Mouse (Mus musculus) forebrain, embryonic 16.5 days (tissue): Measurements from ENCODE around the gene Itgb2. TPM values are rescaled to one million over a fixed set of nuclear protein-coding genes. Genes with fewer than 3 reads are reported as not detected.

Experiments
- ATAC-seq: fragments of 200-750 bp; cut with Nextera tagmentation; 2 replicates; pipeline ENCODE4 v1.8.0; 2017; ENCODE audit warnings: mild to moderate bottlenecking, moderate library complexity
- H3K27ac ChIP-seq: fragments of 300-500 bp; sonication (generic); 2 replicates; pipeline ENCODE4 v1.5.1; 2014; ENCODE audit warnings: low read length, control low read depth
- H3K27me3 ChIP-seq: fragments of 300-500 bp; sonication (generic); replicated peaks from 2 replicates; pipeline ENCODE4 v1.6.1; 2014; ENCODE audit warnings: low read length; ENCODE audit not compliant: control insufficient read depth, insufficient read depth
- H3K36me3 ChIP-seq: fragments of 300-500 bp; sonication (generic); 2 replicates; pipeline ENCODE4 v1.6.1; 2014; ENCODE audit not compliant: control insufficient read depth, insufficient read depth
- H3K4me1 ChIP-seq: fragments of 300-500 bp; sonication (generic); replicated peaks from 2 replicates; pipeline ENCODE4 v1.6.1; 2014; ENCODE audit warnings: low read length; ENCODE audit not compliant: control insufficient read depth, insufficient read depth
- H3K4me2 ChIP-seq: fragments of 300-500 bp; sonication (generic); 2 replicates; pipeline ENCODE4 v1.6.1; 2014; ENCODE audit warnings: mild to moderate bottlenecking, low read length, control low read depth
- H3K4me3 ChIP-seq: fragments of 300-500 bp; sonication (generic); replicated peaks from 2 replicates; pipeline ENCODE4 v1.5.1; 2014; ENCODE audit warnings: mild to moderate bottlenecking, low read length, control low read depth
- H3K9ac ChIP-seq: fragments of 300-500 bp; sonication (generic); replicated peaks from 2 replicates; pipeline ENCODE4 v1.6.1; 2014; ENCODE audit warnings: low read depth, low read length, control low read depth
- H3K9me3 ChIP-seq: fragments of 300-500 bp; sonication (generic); 2 replicates; pipeline ENCODE4 v1.6.1; 2016; ENCODE audit warnings: low read length; ENCODE audit not compliant: control insufficient read depth
- WGBS: fragments of 180-500 bp; shearing (Covaris S2); extraction: QIAGEN DNeasy Blood & Tissue Kit; methylation state at CpG from one replicate; pipeline ENCODE4 v1.1.7; 2014; 5-methylcytosine and 5-hydroxymethylcytosine counted together
- polyA plus RNA-seq: library from polyadenylated mRNA; unstranded; fragments of >200 nt; fragmentation: Nextera tagmentation; extraction: Ambion mirVana; gene quantifications from 2 replicates; pipeline ENCODE4 v1.2.1, GENCODE M21; 2015

Itgb2 gene
- polyA plus RNA-seq, 1 experiment from 2014 or later, result 0.85 TPM

GRCm38 (mm10) chr10:77522746-77523145 is 7.3 kb upstream of the Itgb2 start:
- ATAC-seq, result no peak

GRCm38 (mm10) chr10:77523321-77523720 is 6.7 kb upstream of the Itgb2 start:
- Histone ChIP-seq H3K4me3 (no peak overlapping the region), H3K4me1 (peaks cover 3% of the 10 kb centered on the region), H3K9ac (no peak overlapping the region), H3K27ac (no peak overlapping the region), H3K27me3 (no peaks in the 10 kb centered on the region), H3K4me2 (no peak overlapping the region), H3K36me3 (no peaks in the 10 kb centered on the region), H3K9me3 (no peaks in the 10 kb centered on the region)
- WGBS, result 79% methylated on average over 7 of the region's 7 CpGs
- no peak for ATAC-seq

More at GRCm38 (mm10) chr10:77522746-77523145, 7.3 kb upstream of the Itgb2 start:
- Histone ChIP-seq H3K27ac (no peak overlapping the region), H3K27me3 (no peaks in the 10 kb centered on the region), H3K4me1 (peaks cover 3% of the 10 kb centered on the region), H3K4me3 (peak overlapping the region; percentile 37), H3K36me3 (no peaks in the 10 kb centered on the region), H3K4me2 (peak overlapping the region; percentile 59), H3K9me3 (no peaks in the 10 kb centered on the region), H3K9ac (peak overlapping the region; percentile 53)
- WGBS, result 51% methylated on average over 12 of the region's 12 CpGs

GRCm38 (mm10) chr10:77526488-77526887 is 3.6 kb upstream of the Itgb2 start:
- Histone ChIP-seq H3K27me3 (no peaks in the 10 kb centered on the region), H3K9me3 (no peaks in the 10 kb centered on the region), H3K36me3 (no peaks in the 10 kb centered on the region), H3K4me3 (no peak overlapping the region), H3K27ac (no peak overlapping the region), H3K4me2 (no peak overlapping the region), H3K4me1 (peaks cover 3% of the 10 kb centered on the region), H3K9ac (no peak overlapping the region)
- no peak for ATAC-seq
- 79% methylated on average over 2 of the region's 2 CpGs for WGBS

- Histone ChIP-seq H3K9ac (no peak overlapping the region), H3K9me3 (no peaks in the 10 kb centered on the region), H3K4me2 (no peak overlapping the region), H3K27me3 (no peaks in the 10 kb centered on the region), H3K36me3 (no peaks in the 10 kb centered on the region), H3K4me1 (no peaks in the 10 kb centered on the region), H3K4me3 (no peak overlapping the region), H3K27ac (no peak overlapping the region)
- 92% methylated on average over 6 of the region's 6 CpGs for WGBS
- ATAC-seq, result no peak
These were observed 1.4 kb upstream of the Itgb2 start for GRCm38 (mm10) chr10:77528634-77529033.

GRCm38 (mm10) chr10:77531026-77532019 is 1.3 kb downstream of the Itgb2 start:
- Histone ChIP-seq H3K4me1 (no peaks in the 10 kb centered on the region), H3K4me2 (no peak overlapping the region), H3K9me3 (no peaks in the 10 kb centered on the region), H3K4me3 (no peak overlapping the region), H3K9ac (no peak overlapping the region), H3K27me3 (no peaks in the 10 kb centered on the region), H3K27ac (no peak overlapping the region), H3K36me3 (no peaks in the 10 kb centered on the region)
- no peak for ATAC-seq
- WGBS, result 90% methylated on average over 6 of the region's 6 CpGs

GRCm38 (mm10) chr10:77532020-77532413 is 2.0 kb downstream of the Itgb2 start:
- H3K4me1 ChIP-seq, result no peaks in the 10 kb centered on the region
- H3K9me3 ChIP-seq, result no peaks in the 10 kb centered on the region
- no peak overlapping the region for H3K4me2 ChIP-seq
- no peaks in the 10 kb centered on the region for H3K36me3 ChIP-seq
- 80% methylated on average over 1 of the region's 1 CpGs for WGBS
- H3K27ac ChIP-seq, result no peak overlapping the region
- H3K9ac ChIP-seq, result no peak overlapping the region
- no peaks in the 10 kb centered on the region for H3K27me3 ChIP-seq
- no peak for ATAC-seq
- H3K4me3 ChIP-seq, result no peak overlapping the region

GRCm38 (mm10) chr10:77536727-77537126 is 6.7 kb downstream of the Itgb2 start:
- Histone ChIP-seq H3K27ac (no peak overlapping the region), H3K9ac (no peak overlapping the region), H3K36me3 (no peaks in the 10 kb centered on the region), H3K9me3 (no peaks in the 10 kb centered on the region), H3K4me3 (no peak overlapping the region), H3K4me2 (no peak overlapping the region), H3K4me1 (no peaks in the 10 kb centered on the region), H3K27me3 (no peaks in the 10 kb centered on the region)
- 76% methylated on average over 8 of the region's 8 CpGs for WGBS
- no peak for ATAC-seq

GRCm38 (mm10) chr10:77537215-77538209 is 7.5 kb downstream of the Itgb2 start:
- H3K27me3 ChIP-seq, result no peaks in the 10 kb centered on the region
- no peaks in the 10 kb centered on the region for H3K9me3 ChIP-seq
- H3K4me3 ChIP-seq, result no peak overlapping the region
- 90% methylated on average over 11 of the region's 11 CpGs for WGBS
- no peak for ATAC-seq
- no peaks in the 10 kb centered on the region for H3K36me3 ChIP-seq
- no peak overlapping the region for H3K27ac ChIP-seq
- H3K4me1 ChIP-seq, result no peaks in the 10 kb centered on the region
- no peak overlapping the region for H3K4me2 ChIP-seq
- H3K9ac ChIP-seq, result no peak overlapping the region
